Mouse (Mus musculus) ovary, adult 10 weeks (tissue): ENCODE data around the gene Cd5l. TPM values are rescaled to one million over a fixed set of nuclear protein-coding genes. Genes with fewer than 3 reads are reported as not detected.

Experiments used
- polyA plus RNA-seq: library from polyadenylated mRNA; stranded (reverse); fragments of 350-450 nt; fragmentation: Illumina TruSeq; extraction: RNeasy Lipid Tissue Mini Kit (QIAGEN cat#74804); gene quantifications from one replicate; pipeline ENCODE4 v1.2.3, GENCODE M21; 2014

Cd5l gene
- polyA plus RNA-seq = 1.7 TPM

GRCm38 (mm10) chr3:87357581-87357980 is at the start of gene Cd5l:
Cd5l (plus strand) TSS chr3:87357881.

GRCm38 (mm10) chr3:87376195-87377165 is 18.8 kb downstream of the Cd5l start, which contains the start of gene Fcrl1:
Fcrl1 (plus strand) TSS chr3:87376387.

Other genes with a start within 250 kb of the Cd5l start
- gene Kirrel, start 183.1 kb upstream of the Cd5l start, polyA plus RNA-seq = 8.3 TPM
- 9.6 TPM for gene Fcrls, start 94.1 kb upstream of the Cd5l start, polyA plus RNA-seq
- gene Fcrl1, start 18.5 kb downstream of the Cd5l start, polyA plus RNA-seq = 0.51 TPM
- 0.26 TPM for gene Fcrl5, start 77.9 kb downstream of the Cd5l start, polyA plus RNA-seq
- gene Etv3, start 167.5 kb downstream of the Cd5l start, polyA plus RNA-seq = 15.9 TPM